Mouse (Mus musculus) lung, embryonic 15.5 days (tissue): ENCODE data around the gene Lgi2. TPM values are rescaled to one million over a fixed set of nuclear protein-coding genes. Genes with fewer than 3 reads are reported as not detected.

ENCODE experiments used
- ATAC-seq: fragments of 200-750 bp; cut with Nextera tagmentation; 2 replicates; pipeline ENCODE4 v1.8.0; 2017; ENCODE audit warnings: moderate number of reproducible peaks, borderline replicate concordance; ENCODE audit not compliant: low FRiP score, low TSS enrichment; ENCODE audit errors: extremely low read depth
- H3K27ac ChIP-seq: fragments of 300-500 bp; sonication (generic); 2 replicates; pipeline ENCODE4 v1.5.1; 2015; ENCODE audit warnings: moderate library complexity, mild to moderate bottlenecking, inconsistent platforms
- H3K27me3 ChIP-seq: fragments of 300-500 bp; sonication (generic); 2 replicates; pipeline ENCODE4 v1.6.1; 2015; ENCODE audit warnings: inconsistent platforms
- H3K36me3 ChIP-seq: fragments of 300-500 bp; sonication (generic); 2 replicates; pipeline ENCODE4 v1.6.1; 2015; ENCODE audit warnings: inconsistent platforms
- H3K4me1 ChIP-seq: fragments of 300-500 bp; sonication (generic); 2 replicates; pipeline ENCODE4 v1.6.1; 2015; ENCODE audit warnings: inconsistent platforms
- H3K4me2 ChIP-seq: fragments of 300-500 bp; sonication (generic); 2 replicates; pipeline ENCODE4 v1.6.1; 2015; ENCODE audit warnings: inconsistent platforms, mild to moderate bottlenecking, moderate library complexity
- H3K4me3 ChIP-seq: fragments of 300-500 bp; sonication (generic); 2 replicates; pipeline ENCODE4 v1.5.1; 2015; ENCODE audit warnings: mild to moderate bottlenecking, inconsistent platforms
- H3K9ac ChIP-seq: fragments of 300-500 bp; sonication (generic); 2 replicates; pipeline ENCODE4 v1.6.1; 2015; ENCODE audit warnings: inconsistent platforms
- H3K9me3 ChIP-seq: fragments of 300-500 bp; sonication (generic); 2 replicates; pipeline ENCODE4 v1.6.1; 2016; ENCODE audit warnings: inconsistent platforms
- WGBS: fragments of 180-500 bp; shearing (Covaris S2); methylation state at CpG from one replicate; pipeline ENCODE4 v1.1.7; 2015; 5-methylcytosine and 5-hydroxymethylcytosine counted together
- polyA plus RNA-seq: library from polyadenylated mRNA; unstranded; fragments of >200 nt; fragmentation: Nextera tagmentation; extraction: Ambion mirVana; gene quantifications from 2 replicates; pipeline ENCODE4 v1.2.1, GENCODE M21; 2015

Lgi2 gene
- polyA plus RNA-seq, 1 experiment from 2014 or later: 2.2 TPM

DNA sequence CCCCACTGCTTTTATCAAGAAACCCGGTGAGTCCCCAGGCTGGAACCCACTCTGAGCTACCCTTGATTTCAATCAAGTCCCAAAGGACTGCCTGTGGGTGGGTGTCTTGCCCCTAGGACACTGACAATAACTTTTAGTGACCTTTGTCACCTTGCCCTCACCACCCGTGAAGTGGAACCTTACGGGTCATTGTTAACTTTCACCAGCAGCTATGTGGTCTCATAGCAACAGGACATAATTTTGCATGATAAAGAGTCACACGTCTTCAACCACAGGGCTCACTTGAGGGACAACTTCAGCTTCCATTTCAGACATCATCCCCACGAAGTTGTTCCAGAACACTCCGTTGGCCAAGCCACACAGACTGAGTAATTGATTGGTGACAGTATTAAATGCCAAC lies 4.5 kb upstream of the Lgi2 start:
- Histone ChIP-seq H3K27ac (no peak overlapping the region), H3K36me3 (no peaks in the 10 kb centered on the region), H3K9me3 (peaks cover 5% of the 10 kb centered on the region; the same call in 1 of the 2 replicates), H3K9ac (no peak overlapping the region), H3K4me3 (no peak overlapping the region), H3K4me1 (peaks cover 2% of the 10 kb centered on the region; the same call in 1 of the 2 replicates), H3K27me3 (peaks cover 3% of the 10 kb centered on the region), H3K4me2 (no peak overlapping the region)
- WGBS: 56% methylated on average over 6 of the region's 6 CpGs
- no peak for ATAC-seq

DNA sequence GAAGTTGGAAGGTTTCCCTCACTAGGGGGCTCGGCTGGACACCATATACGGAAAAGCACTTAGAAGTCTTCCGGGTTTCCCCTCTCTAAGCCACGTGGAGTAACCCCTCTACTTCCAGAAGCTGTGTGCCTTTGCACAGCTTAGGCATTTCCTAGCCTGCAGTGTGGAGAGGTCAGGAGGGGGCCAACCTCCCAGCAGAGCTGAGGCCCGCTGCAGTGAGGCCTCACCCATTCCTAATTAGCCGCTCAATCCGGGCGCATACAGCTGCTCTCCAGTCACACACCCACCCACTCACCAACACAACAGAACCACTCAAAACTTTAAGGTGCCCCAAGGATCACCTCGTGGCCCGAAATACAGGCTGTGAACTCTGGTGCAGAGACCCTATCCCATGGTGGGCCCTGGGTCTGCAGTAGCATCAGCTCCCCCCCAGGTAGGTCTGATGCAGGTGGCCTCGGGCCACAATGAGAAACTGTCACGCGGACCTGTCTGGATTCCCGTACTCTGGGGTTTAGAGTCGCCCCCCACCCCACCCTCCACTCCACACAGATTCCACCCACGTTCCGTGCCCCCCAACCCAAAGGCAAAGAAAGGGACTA lies 949 bp downstream of the Lgi2 start:
- Histone ChIP-seq H3K27ac (no peak overlapping the region), H3K27me3 (peaks cover 14% of the 10 kb centered on the region), H3K4me3 (peak overlapping the region; percentile 61), H3K4me1 (peaks cover 9% of the 10 kb centered on the region), H3K4me2 (peak overlapping the region; percentile 98), H3K36me3 (no peaks in the 10 kb centered on the region), H3K9ac (peak overlapping the region; percentile 48), H3K9me3 (0 out of 2 replicates have a peak, but pooled peaks cover 2% of the 10 kb centered on the region)
- ATAC-seq: peak; percentile 41; the same call in 1 of the 2 replicates
- 3% methylated on average over 17 of the region's 17 CpGs for WGBS

DNA sequence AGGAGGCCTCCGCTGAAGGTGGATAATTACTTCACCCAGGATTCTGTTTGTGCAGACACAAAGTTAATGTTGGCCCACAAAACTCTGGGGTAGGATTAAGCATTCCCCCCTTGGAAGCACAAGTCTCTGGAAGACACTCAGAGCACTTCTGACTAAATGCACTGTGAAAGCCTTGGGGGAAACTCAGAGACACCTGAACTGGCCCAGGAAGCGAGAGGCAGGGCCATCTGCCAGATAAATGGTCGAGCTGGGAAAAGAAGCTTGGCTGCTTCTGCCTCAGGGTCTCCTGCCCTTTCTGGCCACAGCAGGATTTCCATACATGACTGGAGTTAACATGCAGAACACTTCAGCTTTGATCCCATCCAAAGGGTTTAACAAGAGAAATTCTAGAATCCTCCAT lies 1.9 kb downstream of the Lgi2 start:
- Histone ChIP-seq H3K36me3 (no peaks in the 10 kb centered on the region), H3K9me3 (0 out of 2 replicates have a peak, but pooled peaks cover 2% of the 10 kb centered on the region), H3K27ac (no peak overlapping the region), H3K9ac (no peak overlapping the region), H3K4me2 (no peak overlapping the region), H3K4me1 (peaks cover 9% of the 10 kb centered on the region), H3K4me3 (no peak overlapping the region), H3K27me3 (peaks cover 14% of the 10 kb centered on the region)
- 49% methylated on average over 3 of the region's 3 CpGs for WGBS
- no peak for ATAC-seq

DNA sequence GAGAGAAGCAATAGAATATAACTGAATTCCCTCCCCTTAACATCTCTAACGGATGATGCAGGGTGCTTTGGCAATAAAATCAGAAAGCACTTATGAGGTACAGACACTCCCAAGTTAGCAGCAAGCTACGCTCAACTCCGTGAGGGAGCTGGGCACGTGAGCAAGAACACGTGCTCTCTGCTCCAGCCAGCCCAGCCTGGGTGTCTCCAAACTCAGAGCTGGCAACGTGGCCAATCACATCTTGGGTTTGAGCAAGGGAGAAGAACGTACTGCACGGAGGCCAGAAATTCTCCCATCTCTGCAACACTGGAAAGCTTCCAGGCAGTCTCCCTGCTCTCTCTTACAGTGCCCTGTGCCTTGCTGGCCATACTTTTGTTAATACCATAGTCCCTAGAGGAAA lies 6.0 kb downstream of the Lgi2 start:
- no peak for ATAC-seq
- no peaks in the 10 kb centered on the region for H3K9me3 ChIP-seq
- H3K9ac ChIP-seq: no peak overlapping the region
- peaks cover 3% of the 10 kb centered on the region for H3K4me1 ChIP-seq
- no peak overlapping the region for H3K27ac ChIP-seq
- H3K36me3 ChIP-seq: no peaks in the 10 kb centered on the region
- H3K27me3 ChIP-seq: peaks cover 6% of the 10 kb centered on the region
- 71% methylated on average over 8 of the region's 8 CpGs for WGBS
- no peak overlapping the region for H3K4me3 ChIP-seq
- no peak overlapping the region for H3K4me2 ChIP-seq

DNA sequence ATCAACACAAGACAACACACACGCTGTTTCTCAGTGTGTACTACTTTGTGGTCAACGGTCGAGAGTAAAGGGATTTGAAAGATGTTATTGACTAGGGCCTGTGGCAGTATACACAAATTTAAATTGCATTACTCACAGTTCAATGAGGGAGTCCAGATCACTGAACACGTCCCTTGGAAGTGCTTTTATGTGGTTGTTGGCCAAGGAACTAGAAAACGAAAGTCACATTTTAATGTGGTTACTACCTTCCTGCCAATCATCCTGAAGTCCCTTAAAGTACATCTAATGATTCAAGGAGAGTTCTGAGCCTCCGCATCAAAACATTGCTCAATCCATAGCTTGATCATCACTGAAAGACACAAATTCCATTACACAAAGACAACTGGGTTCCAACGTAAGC lies 10.7 kb downstream of the Lgi2 start:
- Histone ChIP-seq H3K4me3 (no peak overlapping the region), H3K9ac (no peak overlapping the region), H3K9me3 (no peaks in the 10 kb centered on the region), H3K4me1 (no peaks in the 10 kb centered on the region), H3K36me3 (no peaks in the 10 kb centered on the region), H3K4me2 (no peak overlapping the region), H3K27me3 (no peaks in the 10 kb centered on the region), H3K27ac (no peak overlapping the region)
- no peak for ATAC-seq
- 83% methylated on average over 7 of the region's 7 CpGs for WGBS

DNA sequence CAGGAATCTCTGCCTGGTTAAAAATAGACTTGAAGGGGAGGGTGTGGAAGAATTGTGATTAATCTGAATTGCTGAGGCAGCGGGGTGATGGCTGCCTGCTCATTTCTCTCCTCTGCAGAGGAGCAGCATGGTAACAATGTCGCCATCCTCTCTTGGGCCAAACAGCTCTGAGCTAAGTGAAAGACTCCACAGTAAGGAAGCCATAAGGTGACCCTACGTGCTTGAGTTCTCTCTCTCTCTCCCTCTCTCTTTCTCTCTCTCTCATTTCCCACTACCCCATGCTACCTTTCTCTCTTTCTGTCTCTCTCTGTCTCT lies 15.0 kb downstream of the Lgi2 start:
- H3K27me3 ChIP-seq: no peaks in the 10 kb centered on the region

DNA sequence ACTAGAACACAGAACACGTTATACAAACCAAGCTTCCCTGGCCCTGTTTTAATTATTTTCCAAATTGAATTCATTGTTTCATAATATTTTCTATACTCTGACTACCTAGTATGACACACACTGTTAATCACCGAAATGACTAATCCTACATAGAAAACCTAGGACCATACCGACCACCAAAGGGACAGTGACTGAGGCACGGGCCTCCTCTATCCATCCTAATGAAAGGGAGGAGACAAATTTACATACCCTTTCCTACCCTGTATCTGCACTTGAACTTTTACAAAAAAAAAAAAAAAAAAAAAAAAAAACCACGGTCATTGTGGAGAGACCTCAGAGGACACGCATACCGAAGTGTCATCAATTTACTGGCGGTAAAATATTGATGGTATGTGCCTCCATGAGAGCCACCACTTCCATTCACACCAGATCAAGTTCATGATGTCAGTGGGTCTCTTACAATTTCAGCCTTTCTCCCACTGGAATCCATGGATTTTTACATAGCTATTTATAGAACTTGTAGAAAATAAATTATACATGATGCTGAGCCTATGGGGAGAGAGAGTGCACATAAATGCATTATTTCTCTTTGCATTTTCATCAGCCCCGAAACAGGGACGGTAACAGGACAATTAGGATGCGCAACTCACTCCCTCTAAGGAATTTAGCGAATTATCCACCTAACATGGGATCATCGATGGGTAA lies 15.5 kb downstream of the Lgi2 start:
- Histone ChIP-seq H3K36me3 (no peaks in the 10 kb centered on the region), H3K4me2 (no peak overlapping the region), H3K4me1 (no peaks in the 10 kb centered on the region), H3K27me3 (no peaks in the 10 kb centered on the region), H3K9ac (no peak overlapping the region), H3K9me3 (no peaks in the 10 kb centered on the region), H3K4me3 (no peak overlapping the region), H3K27ac (no peak overlapping the region)
- no peak for ATAC-seq
- 77% methylated on average over 13 of the region's 13 CpGs for WGBS

More for the DNA sequence above, 15.0 kb downstream of the Lgi2 start:
- WGBS: 80% methylated on average over 3 of the region's 3 CpGs
- Histone ChIP-seq H3K27ac (no peak overlapping the region), H3K36me3 (no peaks in the 10 kb centered on the region), H3K4me3 (no peak overlapping the region), H3K4me2 (no peak overlapping the region), H3K4me1 (no peaks in the 10 kb centered on the region), H3K9me3 (no peaks in the 10 kb centered on the region), H3K9ac (no peak overlapping the region)
- no peak for ATAC-seq

DNA sequence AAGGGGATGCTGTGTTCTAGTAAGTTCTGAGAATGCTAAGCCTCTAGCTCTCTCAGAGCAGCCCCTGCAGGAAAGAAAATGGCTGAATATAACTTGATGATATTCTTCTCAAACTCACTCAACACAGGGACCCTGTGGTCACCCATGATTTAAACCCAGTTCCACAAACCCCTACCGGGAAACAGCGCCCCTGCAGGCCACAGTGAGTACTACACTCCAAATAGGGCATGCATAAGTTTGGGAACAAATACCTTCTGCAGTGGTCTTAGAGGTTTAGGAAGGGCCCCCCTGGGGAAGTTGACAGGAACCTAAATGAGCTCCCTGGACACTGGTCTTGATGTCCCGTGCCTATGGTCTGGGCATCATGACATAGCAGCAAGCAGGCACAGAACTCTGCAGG lies 19.3 kb downstream of the Lgi2 start:
- Histone ChIP-seq H3K4me3 (no peak overlapping the region), H3K4me1 (no peaks in the 10 kb centered on the region), H3K9ac (no peak overlapping the region), H3K27ac (no peak overlapping the region), H3K9me3 (no peaks in the 10 kb centered on the region), H3K4me2 (no peak overlapping the region), H3K27me3 (no peaks in the 10 kb centered on the region), H3K36me3 (no peaks in the 10 kb centered on the region)
- ATAC-seq: no peak
- WGBS: 45% methylated on average over 3 of the region's 3 CpGs

DNA sequence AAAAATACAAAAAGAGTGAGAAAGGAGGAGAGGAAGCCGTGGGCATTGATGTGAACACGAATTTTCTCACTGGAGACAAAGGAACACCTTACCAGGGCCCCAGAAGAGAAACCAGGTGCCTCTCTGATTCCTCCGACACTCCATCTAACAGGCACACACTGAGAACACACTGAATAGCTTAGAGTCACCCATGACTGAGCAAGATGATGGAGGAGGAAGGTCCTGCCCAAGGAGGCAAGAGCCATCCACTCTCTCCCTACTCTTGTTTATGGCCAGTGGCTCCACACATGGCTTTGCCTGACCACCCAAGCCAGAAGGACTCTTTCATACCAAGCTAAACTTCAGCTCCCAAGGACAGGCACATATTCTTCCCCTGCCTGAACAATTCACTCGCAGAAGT lies 22.5 kb downstream of the Lgi2 start:
- WGBS: 81% methylated on average over 4 of the region's 4 CpGs

DNA sequence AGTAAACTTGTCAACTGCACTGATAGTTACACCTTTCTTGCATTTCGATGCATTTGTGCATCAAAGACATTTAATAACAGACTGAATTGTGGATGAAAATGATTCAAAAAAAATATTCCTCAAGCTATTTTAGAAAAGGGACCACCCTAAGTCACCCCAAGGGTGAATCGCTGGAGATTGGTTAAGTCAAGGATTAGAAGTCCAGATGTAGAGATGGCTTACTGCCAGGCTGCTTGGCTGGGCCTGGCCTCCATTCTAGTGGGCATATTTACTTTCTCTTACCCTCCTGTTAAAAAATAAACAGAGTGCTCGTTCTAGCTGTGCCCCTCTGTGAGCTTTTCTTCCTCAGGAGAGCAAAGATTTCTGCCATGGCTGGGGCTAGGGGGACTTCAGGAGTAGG lies 26.1 kb downstream of the Lgi2 start:
- Histone ChIP-seq H3K36me3 (no peaks in the 10 kb centered on the region), H3K4me1 (peaks cover 21% of the 10 kb centered on the region), H3K27ac (peak overlapping the region; percentile 67), H3K4me3 (no peak overlapping the region), H3K9me3 (no peaks in the 10 kb centered on the region), H3K4me2 (no peak overlapping the region), H3K27me3 (no peaks in the 10 kb centered on the region), H3K9ac (no peak overlapping the region)
- ATAC-seq: no peak
- 33% methylated on average over 3 of the region's 3 CpGs for WGBS

More for the DNA sequence above, 22.5 kb downstream of the Lgi2 start:
- no peak for ATAC-seq
- Histone ChIP-seq H3K36me3 (no peaks in the 10 kb centered on the region), H3K9ac (no peak overlapping the region), H3K9me3 (no peaks in the 10 kb centered on the region), H3K27me3 (no peaks in the 10 kb centered on the region), H3K4me3 (no peak overlapping the region), H3K27ac (no peak overlapping the region), H3K4me1 (peaks cover 14% of the 10 kb centered on the region), H3K4me2 (no peak overlapping the region)

DNA sequence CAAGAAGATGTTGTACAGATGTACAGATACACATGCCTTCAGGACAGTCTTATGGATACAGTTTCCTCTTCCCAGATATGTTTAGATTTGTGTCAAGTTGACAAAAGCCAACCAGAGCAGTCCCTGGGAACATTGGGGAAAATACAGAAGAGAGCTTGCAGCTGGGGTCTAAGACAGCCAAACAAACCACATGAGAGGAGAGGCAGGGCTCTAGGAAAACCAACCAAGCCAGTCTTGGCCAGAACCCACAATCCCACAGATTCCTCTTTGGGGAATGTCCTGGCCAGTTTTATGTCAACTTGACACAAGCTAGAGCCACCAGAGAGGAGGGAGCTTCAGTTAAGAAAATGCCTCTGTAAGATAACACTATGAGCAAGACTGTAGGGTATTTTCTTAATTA lies 26.8 kb downstream of the Lgi2 start:
- Histone ChIP-seq H3K36me3 (no peaks in the 10 kb centered on the region), H3K27ac (peak overlapping the region; percentile 67), H3K27me3 (no peaks in the 10 kb centered on the region), H3K4me3 (no peak overlapping the region), H3K9ac (no peak overlapping the region), H3K4me1 (peaks cover 24% of the 10 kb centered on the region), H3K4me2 (no peak overlapping the region), H3K9me3 (no peaks in the 10 kb centered on the region)
- peak; percentile 79 for ATAC-seq

DNA sequence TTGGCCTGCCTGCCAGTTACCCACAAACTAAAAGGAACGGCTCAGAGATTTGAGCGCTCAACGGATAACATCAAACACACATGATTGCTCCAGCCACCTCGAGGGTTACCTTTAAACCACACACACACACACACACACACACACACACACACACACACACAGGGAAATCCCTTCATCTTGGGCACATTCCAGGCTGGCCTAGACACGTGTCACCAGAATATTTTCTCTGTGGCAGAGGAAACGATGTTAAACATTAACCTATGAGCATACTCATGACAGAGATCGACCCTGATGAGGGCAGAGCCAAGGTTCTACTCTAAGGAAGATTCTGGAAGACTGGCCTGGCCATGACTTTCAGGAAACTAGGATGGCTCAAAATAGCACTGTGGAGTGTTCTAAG lies 29.2 kb downstream of the Lgi2 start:
- no peaks in the 10 kb centered on the region for H3K9me3 ChIP-seq
- 47% methylated on average over 7 of the region's 7 CpGs for WGBS
- no peaks in the 10 kb centered on the region for H3K36me3 ChIP-seq
- H3K4me3 ChIP-seq: no peak overlapping the region
- no peak overlapping the region for H3K9ac ChIP-seq
- H3K4me1 ChIP-seq: peaks cover 27% of the 10 kb centered on the region
- no peak overlapping the region for H3K4me2 ChIP-seq
- no peak overlapping the region for H3K27ac ChIP-seq
- H3K27me3 ChIP-seq: no peaks in the 10 kb centered on the region
- no peak for ATAC-seq
